Mouse (Mus musculus) heart, adult 2 months (tissue): ENCODE results near the gene Ap1g2. TPM values are rescaled to one million over a fixed set of nuclear protein-coding genes. Genes with fewer than 3 reads are reported as not detected.
A peak's percentile ranks its signal among the peaks of the same experiment; 100 is the strongest.

Source experiments
- DNase-seq, 2 experiments: peaks; one replicate each; pipeline ENCODE4 v3.0.0; 2021
- H3K27ac ChIP-seq: fragments of 200-600 bp; 2 replicates; pipeline ENCODE4 v1.8.1; 2022
- H3K27me3 ChIP-seq: fragments of 200-500 bp; 2 replicates; pipeline ENCODE4 v1.6.1; 2012; ENCODE audit warnings: mild to moderate bottlenecking, low read length, inconsistent platforms, mixed read lengths; ENCODE audit not compliant: control insufficient read depth, insufficient read depth
- H3K36me3 ChIP-seq: fragments of 200-500 bp; 2 replicates; pipeline ENCODE4 v1.6.1; 2012; ENCODE audit warnings: low read length, inconsistent platforms; ENCODE audit not compliant: control insufficient read depth, insufficient read depth
- H3K4me1 ChIP-seq: fragments of 200-500 bp; 2 replicates; pipeline ENCODE4 v1.6.1; 2011; ENCODE audit warnings: low read length; ENCODE audit not compliant: control insufficient read depth, insufficient read depth
- H3K4me3 ChIP-seq: fragments of 200-600 bp; 2 replicates; pipeline ENCODE4 v1.8.1; 2022
- H3K79me2 ChIP-seq: fragments of 200-500 bp; replicated peaks from 2 replicates; pipeline ENCODE4 v1.6.1; 2012; ENCODE audit warnings: mild to moderate bottlenecking, inconsistent platforms, low read length, moderate library complexity, mixed read lengths; ENCODE audit not compliant: control insufficient read depth, insufficient read depth
- H3K9ac ChIP-seq: fragments of 200-500 bp; 2 replicates; pipeline ENCODE4 v1.6.1; 2012; ENCODE audit warnings: low read depth, mild to moderate bottlenecking, control low read depth, inconsistent platforms, low read length, mixed read lengths
- CTCF ChIP-seq: fragments of 200-600 bp; IDR thresholded peaks from 2 replicates; pipeline ENCODE4 v1.8.1; 2022; ENCODE audit warnings: antibody characterized with exemption, mild to moderate bottlenecking, moderate library complexity
- EP300 ChIP-seq: fragments of 200-500 bp; IDR thresholded peaks from 2 replicates; pipeline ENCODE4 v1.6.1; 2011; ENCODE audit warnings: low read depth, low read length, control low read depth; ENCODE audit not compliant: insufficient read depth
- POLR2A ChIP-seq: fragments of 200-500 bp; IDR thresholded peaks from 2 replicates; pipeline ENCODE4 v1.6.1; 2011; ENCODE audit warnings: mild to moderate bottlenecking, low read depth, low read length, control low read depth; ENCODE audit not compliant: insufficient read depth
- WGBS: fragments of 180-500 bp; shearing (Covaris S2); methylation state at CpG from one replicate; pipeline ENCODE4 v1.1.7; 2018; 5-methylcytosine and 5-hydroxymethylcytosine counted together
- intact Hi-C: fragments of 180-260 bp; cut with DNase I; formaldehyde crosslinking; loops from one replicate; pipeline ENCODE4 v1.15.1; 2025
- polyA plus RNA-seq: library from polyadenylated mRNA; depleted of rRNA; stranded (reverse); fragments of >200 nt; gene quantifications from 2 replicates; pipeline ENCODE4 v1.2.3, GENCODE M21; 2012
- total RNA-seq, 2 experiments: library from RNA; stranded (reverse); gene quantifications; 2 replicates each; pipeline ENCODE4 v1.2.3; 2021

Gene Ap1g2
- total and polyA plus RNA-seq, 3 experiments: 5.3 to 10.2 (median 5.6) TPM

DNA sequence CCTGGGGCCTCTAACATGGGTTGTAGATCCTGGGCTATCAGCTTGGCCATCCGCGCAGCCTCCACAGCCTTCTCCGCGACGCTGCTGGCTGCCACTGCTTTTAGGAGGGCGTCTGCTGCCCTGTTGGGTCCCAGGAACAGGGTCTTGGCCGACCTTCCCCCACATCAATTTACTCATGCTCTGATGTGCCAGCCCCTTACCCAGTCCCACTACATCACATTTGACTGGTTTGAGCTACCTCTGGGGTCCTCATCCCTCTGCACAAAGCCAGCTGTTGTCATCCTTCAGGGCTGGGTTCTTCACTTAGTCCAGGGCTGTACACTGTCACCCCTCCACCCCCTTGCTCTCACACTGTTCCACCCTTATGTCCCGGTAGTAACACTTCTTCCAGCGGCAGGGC lies 3.7 kb upstream of the Ap1g2 start:
- peaks cover 15% of the 10 kb centered on the region for H3K27me3 ChIP-seq
- H3K27ac ChIP-seq: no peak overlapping the region
- intact Hi-C loops: no loop called here
- H3K79me2 ChIP-seq: no peaks in the 10 kb centered on the region
- no peaks in the 10 kb centered on the region for H3K36me3 ChIP-seq
- 44% methylated on average over 9 of the region's 9 CpGs for WGBS
- no peak for DNase-seq
- H3K9ac ChIP-seq: no peak overlapping the region
- TF ChIP-seq CTCF: no peak
- TF ChIP-seq POLR2A: no peak
- TF ChIP-seq EP300: no peak
- H3K4me1 ChIP-seq: peaks cover 4% of the 10 kb centered on the region
- H3K4me3 ChIP-seq: no peak overlapping the region

DNA sequence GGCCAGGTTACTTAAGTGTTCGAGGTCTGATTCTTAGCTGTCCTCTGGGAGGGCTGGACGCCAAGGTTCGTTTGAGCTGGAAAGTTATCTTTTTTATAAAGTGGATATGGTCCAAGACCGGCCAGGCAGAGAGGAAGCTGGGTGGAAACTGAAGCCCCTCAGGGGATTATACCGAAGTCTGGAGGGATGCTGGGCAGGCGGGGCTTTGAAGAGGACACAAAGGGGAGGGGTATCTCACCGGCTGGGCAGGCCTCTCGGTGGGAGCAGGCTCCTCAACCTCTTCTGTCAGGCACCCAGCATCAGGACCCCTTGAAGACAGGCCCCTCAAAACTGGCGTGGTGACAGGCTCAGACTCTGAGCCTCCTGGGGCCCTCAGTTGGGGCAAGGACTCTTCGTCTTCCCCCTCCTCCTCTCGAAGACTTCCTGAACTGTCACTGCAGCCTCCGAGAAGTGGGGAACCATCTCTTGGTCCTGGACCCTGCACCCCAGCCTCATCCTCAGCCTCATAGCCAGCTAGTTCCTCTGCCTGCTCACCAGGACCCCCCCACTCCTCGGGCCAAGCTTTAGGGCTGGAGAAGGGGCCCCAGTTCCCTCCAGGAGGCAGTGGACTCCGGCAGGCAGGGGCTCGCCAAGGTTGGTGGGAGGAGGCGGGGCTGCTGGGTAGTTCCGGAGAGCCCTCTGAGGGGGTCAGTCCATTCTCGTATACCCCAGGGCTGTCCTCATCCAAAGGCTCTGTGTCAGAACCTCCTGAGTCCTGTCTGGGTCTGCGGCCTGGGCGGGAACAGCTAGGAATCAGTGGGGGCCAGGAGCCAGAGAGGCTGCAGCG lies 2.9 kb upstream of the Ap1g2 start:
- H3K27ac ChIP-seq: no peak overlapping the region
- no peaks in the 10 kb centered on the region for H3K79me2 ChIP-seq
- H3K36me3 ChIP-seq: no peaks in the 10 kb centered on the region
- no peak overlapping the region for H3K9ac ChIP-seq
- TF ChIP-seq CTCF (no peak), POLR2A (no peak), EP300 (no peak)
- 24% methylated on average over 21 of the region's 21 CpGs for WGBS
- DNase-seq: no peak
- H3K4me3 ChIP-seq: no peak overlapping the region
- H3K27me3 ChIP-seq: peaks cover 8% of the 10 kb centered on the region; the same call in 1 of the 2 replicates
- intact Hi-C loops: no loop called here
- H3K4me1 ChIP-seq: peaks cover under 1% of the 10 kb centered on the region; the same call in 1 of the 2 replicates

DNA sequence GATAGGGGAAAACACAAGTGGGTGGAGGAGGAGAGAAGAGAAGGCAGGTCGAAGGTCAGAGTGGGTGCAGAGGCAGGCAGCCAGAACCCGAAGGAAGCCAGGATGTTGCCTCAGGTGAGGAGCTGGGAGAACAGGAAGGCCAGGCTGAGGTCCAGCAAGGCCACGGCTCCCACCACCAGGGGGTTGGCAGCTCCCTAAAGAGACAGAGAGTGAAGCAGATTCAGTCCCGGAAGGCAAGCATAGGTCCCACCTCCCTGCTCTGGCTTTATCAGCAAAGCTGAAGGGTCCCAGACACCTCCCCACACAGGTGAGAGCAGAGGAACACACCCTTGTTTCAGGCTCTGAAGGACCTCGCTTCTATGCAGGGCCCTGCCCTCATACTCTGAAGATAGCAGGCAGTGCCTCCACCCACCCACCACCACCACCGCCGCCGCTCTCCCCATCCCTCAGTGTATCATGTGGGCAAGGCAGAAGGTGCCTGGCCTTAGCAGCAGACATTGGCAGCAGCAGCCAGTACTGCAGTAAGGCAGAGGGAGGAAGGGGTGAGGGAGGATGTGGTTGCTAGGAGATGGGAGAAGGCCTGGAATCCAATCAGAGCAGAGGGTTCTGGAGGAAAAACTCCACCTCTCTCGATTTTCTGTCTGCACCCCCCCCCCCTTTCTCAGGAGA lies 1.9 kb upstream of the Ap1g2 start:
- no peaks in the 10 kb centered on the region for H3K4me1 ChIP-seq
- TF ChIP-seq POLR2A (no peak), CTCF (no peak), EP300 (no peak)
- H3K79me2 ChIP-seq: no peaks in the 10 kb centered on the region
- no peak overlapping the region for H3K27ac ChIP-seq
- H3K9ac ChIP-seq: no peak overlapping the region
- no peak overlapping the region for H3K4me3 ChIP-seq
- H3K27me3 ChIP-seq: no peaks in the 10 kb centered on the region; the same call in 1 of the 2 replicates
- intact Hi-C loops: no loop called here
- 38% methylated on average over 9 of the region's 9 CpGs for WGBS
- no peaks in the 10 kb centered on the region for H3K36me3 ChIP-seq
- no peak for DNase-seq

DNA sequence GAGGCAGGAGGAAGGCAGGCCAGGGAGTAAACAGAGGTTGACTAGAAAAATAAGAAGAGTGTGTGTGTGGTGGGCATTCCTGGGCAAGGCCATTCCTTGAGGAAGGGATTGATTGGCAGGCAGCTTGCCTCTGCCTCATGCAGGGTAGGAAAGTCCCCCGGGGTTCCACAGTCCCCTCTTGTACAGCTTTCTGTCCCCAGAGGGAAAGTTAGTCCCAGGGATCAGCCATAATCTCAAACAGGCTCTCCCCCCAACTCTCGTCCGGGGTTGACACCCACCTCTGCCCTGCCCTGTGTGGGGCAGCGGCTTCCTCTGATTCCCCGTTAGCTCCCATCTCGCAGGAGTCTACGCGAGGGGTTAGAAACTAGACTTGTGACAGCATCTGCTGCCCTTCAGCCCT lies 597 bp upstream of the Ap1g2 start:
- intact Hi-C loops: no loop called here
- no peak overlapping the region for H3K27ac ChIP-seq
- H3K9ac ChIP-seq: no peak overlapping the region
- no peak overlapping the region for H3K4me3 ChIP-seq
- no peak for TF ChIP-seq CTCF
- no peak for TF ChIP-seq EP300
- TF ChIP-seq POLR2A: no peak
- no peaks in the 10 kb centered on the region for H3K36me3 ChIP-seq
- H3K27me3 ChIP-seq: no peaks in the 10 kb centered on the region; the same call in 1 of the 2 replicates
- no peaks in the 10 kb centered on the region for H3K79me2 ChIP-seq
- DNase-seq: no peak
- no peaks in the 10 kb centered on the region for H3K4me1 ChIP-seq
- WGBS: 89% methylated on average over 8 of the region's 8 CpGs

DNA sequence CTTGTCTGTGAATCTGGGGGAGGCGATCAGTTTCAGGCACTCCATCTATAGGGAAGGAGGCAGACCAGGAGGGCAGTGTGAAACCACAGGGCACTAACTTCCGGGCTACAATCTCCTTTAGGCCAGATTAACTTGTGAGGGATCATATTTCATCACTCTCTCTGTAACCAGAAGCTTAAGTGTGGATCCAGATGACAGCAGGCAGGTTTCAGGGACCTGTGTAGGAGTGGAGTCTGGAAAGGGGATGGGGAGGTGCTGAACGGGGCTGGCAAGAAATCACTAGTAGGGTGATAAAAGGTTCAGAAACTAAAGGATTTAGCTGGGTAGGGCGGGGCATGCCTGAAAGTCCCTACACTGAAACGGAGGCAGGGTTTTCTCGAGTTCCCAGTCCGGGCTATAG lies 1.0 kb downstream of the Ap1g2 start:
- TF ChIP-seq EP300: no peak
- TF ChIP-seq CTCF: no peak
- TF ChIP-seq POLR2A: no peak
- no peak overlapping the region for H3K9ac ChIP-seq
- H3K27me3 ChIP-seq: no peaks in the 10 kb centered on the region; the same call in 1 of the 2 replicates
- DNase-seq: no peak
- peak overlapping the region; percentile 68; the same call in 1 of the 2 replicates for H3K4me3 ChIP-seq
- WGBS: 26% methylated on average over 7 of the region's 7 CpGs
- intact Hi-C loops: no loop called here
- no peaks in the 10 kb centered on the region for H3K79me2 ChIP-seq
- no peaks in the 10 kb centered on the region for H3K36me3 ChIP-seq
- no peaks in the 10 kb centered on the region for H3K4me1 ChIP-seq
- H3K27ac ChIP-seq: no peak overlapping the region; the same call in 1 of the 2 replicates

DNA sequence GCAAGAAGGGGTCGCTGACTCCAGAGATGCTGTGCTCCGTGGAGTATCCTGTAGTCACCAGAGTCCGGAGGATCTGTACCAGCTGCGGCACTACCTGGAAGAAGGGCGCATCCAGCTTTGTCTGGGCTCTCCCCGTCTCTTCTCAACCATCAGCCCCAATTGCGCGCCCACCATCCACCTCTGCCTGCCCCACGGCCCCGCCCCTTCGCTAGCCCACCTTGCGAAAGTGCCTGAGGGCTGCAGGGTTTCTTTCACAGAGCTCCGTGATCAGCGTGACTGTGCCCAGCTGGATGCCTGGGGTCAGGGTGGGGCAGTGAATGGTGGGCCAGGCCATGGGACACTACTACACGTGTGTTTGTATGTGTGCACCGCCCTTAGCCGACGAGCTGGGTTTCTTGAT lies 2.0 kb downstream of the Ap1g2 start:
- H3K4me3 ChIP-seq: no peak overlapping the region
- no peak for DNase-seq
- intact Hi-C loops: no loop called here
- H3K9ac ChIP-seq: no peak overlapping the region
- TF ChIP-seq POLR2A (no peak), CTCF (no peak), EP300 (no peak)
- no peak overlapping the region for H3K27ac ChIP-seq
- H3K27me3 ChIP-seq: no peaks in the 10 kb centered on the region
- H3K4me1 ChIP-seq: no peaks in the 10 kb centered on the region
- H3K79me2 ChIP-seq: no peaks in the 10 kb centered on the region
- H3K36me3 ChIP-seq: no peaks in the 10 kb centered on the region
- 92% methylated on average over 18 of the region's 18 CpGs for WGBS
